Mouse (Mus musculus) limb, embryonic 14.5 days (tissue): ENCODE measurements at regions not wholly inside any gene's neighbourhood (a gene's known extent, or its start where the extent isn't known, plus 50 kb on each side); places are given as distances from the start of the nearest gene placed in this dataset.

Source experiments
- ATAC-seq: fragments of 200-750 bp; cut with Nextera tagmentation; 2 replicates; pipeline ENCODE4 v1.8.0; 2017; ENCODE audit warnings: low read depth, moderate number of reproducible peaks, moderate TSS enrichment; ENCODE audit not compliant: low FRiP score
- DNase-seq: peaks from one replicate; pipeline ENCODE4 v3.0.0-alpha.2; 2015; ENCODE audit warnings: low spot score
- H3K27ac ChIP-seq: fragments of 300-500 bp; sonication (generic); replicated peaks from 2 replicates; pipeline ENCODE4 v1.5.1; 2014; ENCODE audit warnings: low read depth, mild to moderate bottlenecking, low read length, moderate library complexity, mixed read lengths
- H3K27me3 ChIP-seq: fragments of 300-500 bp; sonication (generic); 2 replicates; pipeline ENCODE4 v1.6.1; 2014; ENCODE audit warnings: low read length, mixed read lengths; ENCODE audit not compliant: control insufficient read depth, insufficient read depth
- H3K36me3 ChIP-seq: fragments of 300-500 bp; sonication (generic); 2 replicates; pipeline ENCODE4 v1.6.1; 2014; ENCODE audit warnings: mild to moderate bottlenecking, low read length, moderate library complexity, mixed read lengths; ENCODE audit not compliant: control insufficient read depth, insufficient read depth
- H3K4me1 ChIP-seq: fragments of 300-500 bp; sonication (generic); 2 replicates; pipeline ENCODE4 v1.6.1; 2014; ENCODE audit warnings: antibody characterized with exemption, low read length, mixed read lengths; ENCODE audit not compliant: control insufficient read depth, insufficient read depth
- H3K4me2 ChIP-seq: fragments of 300-500 bp; sonication (generic); replicated peaks from 2 replicates; pipeline ENCODE4 v1.6.1; 2014; ENCODE audit warnings: low read depth, mild to moderate bottlenecking, low read length, moderate library complexity; ENCODE audit not compliant: severe bottlenecking
- H3K4me3 ChIP-seq: fragments of 300-500 bp; sonication (generic); replicated peaks from 2 replicates; pipeline ENCODE4 v1.5.1; 2014; ENCODE audit warnings: low read length
- H3K9ac ChIP-seq: fragments of 300-500 bp; sonication (generic); 2 replicates; pipeline ENCODE4 v1.6.1; 2014; ENCODE audit warnings: mild to moderate bottlenecking, low read depth, low read length, moderate library complexity; ENCODE audit not compliant: severe bottlenecking
- H3K9me3 ChIP-seq: fragments of 300-500 bp; sonication (generic); 2 replicates; pipeline ENCODE4 v1.6.1; 2016; ENCODE audit warnings: low read length; ENCODE audit not compliant: control insufficient read depth
- POLR2A ChIP-seq: fragments of 200-500 bp; IDR thresholded peaks from 2 replicates; pipeline ENCODE4 v1.8.0; 2012; ENCODE audit warnings: inconsistent platforms, mild to moderate bottlenecking, moderate library complexity, borderline replicate concordance; ENCODE audit not compliant: insufficient read depth, insufficient read length; ENCODE audit errors: extremely low read depth
- WGBS: fragments of 180-500 bp; shearing (Covaris S2); extraction: QIAGEN DNeasy Blood & Tissue Kit; methylation state at CpG from one replicate; pipeline ENCODE4 v1.1.7; 2014; 5-methylcytosine and 5-hydroxymethylcytosine counted together

DNA sequence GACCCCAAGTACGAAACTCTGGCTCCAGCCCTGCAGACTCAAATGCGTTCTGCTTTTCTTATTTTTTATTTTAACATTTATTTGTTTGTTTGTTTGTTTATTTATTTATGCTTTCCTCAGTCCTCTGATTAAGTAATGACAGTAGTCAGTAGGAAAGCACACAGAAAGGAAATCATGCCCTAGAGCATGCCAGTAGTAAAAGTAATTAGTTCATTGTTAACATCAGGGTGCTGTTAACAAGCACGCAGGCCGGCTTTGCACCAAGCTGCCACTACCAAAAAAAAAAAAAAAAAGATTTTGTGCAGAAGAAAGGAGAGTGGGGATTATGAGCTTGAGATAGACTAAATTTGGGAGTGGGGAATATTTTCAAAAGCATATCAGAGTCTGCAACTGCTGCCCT is 231.7 kb downstream of the Ttll7 start:
- Histone ChIP-seq H3K27me3 (no peaks in the 10 kb centered on the region), H3K4me1 (peaks cover 9% of the 10 kb centered on the region; the same call in 1 of the 2 replicates), H3K9ac (no peak overlapping the region), H3K9me3 (no peaks in the 10 kb centered on the region), H3K4me2 (no peak overlapping the region), H3K4me3 (no peak overlapping the region), H3K27ac (no peak overlapping the region), H3K36me3 (no peaks in the 10 kb centered on the region)
- 48% methylated on average over 4 of the region's 4 CpGs for WGBS
- DNase-seq, result no peak
- TF ChIP-seq POLR2A, result no peak
- ATAC-seq, result no peak

DNA sequence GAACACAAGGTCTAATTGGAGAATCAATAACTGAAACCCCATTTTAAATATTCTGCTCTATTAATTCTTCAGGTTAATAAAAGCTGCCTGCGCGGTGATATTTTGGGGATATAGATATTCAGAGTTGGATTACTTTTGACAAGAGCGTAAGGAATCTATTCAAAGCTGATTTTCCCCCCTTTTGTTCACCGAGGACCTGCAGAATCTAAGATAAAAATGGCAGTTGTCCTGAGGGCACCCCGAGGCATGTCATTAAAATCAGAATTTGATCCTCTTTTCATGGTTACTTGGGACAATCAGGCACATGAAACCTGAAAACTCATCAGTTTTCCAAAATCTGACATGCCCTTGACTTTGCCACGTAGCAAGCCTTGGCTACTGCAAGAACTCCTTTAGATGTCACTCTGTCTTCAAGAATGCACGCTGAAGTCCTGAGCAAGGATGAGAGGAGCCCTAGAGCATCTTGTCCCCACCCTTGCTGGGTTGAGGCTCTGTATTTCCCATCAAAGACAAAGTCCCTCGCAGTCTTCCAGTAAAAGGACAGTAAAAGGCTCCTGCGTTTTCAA is 232.5 kb downstream of the Ttll7 start:
- H3K4me1 ChIP-seq, result peaks cover 9% of the 10 kb centered on the region; the same call in 1 of the 2 replicates
- H3K9ac ChIP-seq, result no peak overlapping the region
- no peaks in the 10 kb centered on the region for H3K9me3 ChIP-seq
- no peak for TF ChIP-seq POLR2A
- H3K27ac ChIP-seq, result no peak overlapping the region
- DNase-seq (no peak), ATAC-seq (no peak)
- no peaks in the 10 kb centered on the region for H3K36me3 ChIP-seq
- H3K27me3 ChIP-seq, result no peaks in the 10 kb centered on the region
- H3K4me2 ChIP-seq, result no peak overlapping the region
- no peak overlapping the region for H3K4me3 ChIP-seq
- WGBS, result 47% methylated on average over 9 of the region's 9 CpGs

DNA sequence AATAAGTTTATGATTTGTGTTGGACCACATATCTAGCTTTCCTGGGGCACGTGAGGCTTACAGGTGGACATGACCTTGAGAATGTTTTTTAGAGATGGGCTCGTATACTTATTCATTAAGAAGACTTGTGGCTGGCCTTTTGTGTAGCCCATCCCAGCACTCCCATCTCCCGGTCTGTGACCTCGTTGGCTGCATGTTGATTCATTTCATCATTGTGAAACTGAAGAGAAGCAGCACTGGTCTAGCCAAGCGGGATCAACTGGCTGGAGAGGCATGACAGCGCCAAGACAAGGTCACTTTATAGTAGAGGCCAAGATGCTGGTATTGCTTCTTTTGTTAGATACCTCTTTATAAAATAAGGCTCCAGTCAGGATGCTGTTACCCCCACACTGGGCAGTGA is 236.0 kb downstream of the Ttll7 start:
- 84% methylated on average over 6 of the region's 6 CpGs for WGBS
- peaks cover 4% of the 10 kb centered on the region; the same call in 1 of the 2 replicates for H3K4me1 ChIP-seq
- DNase-seq, result no peak

DNA sequence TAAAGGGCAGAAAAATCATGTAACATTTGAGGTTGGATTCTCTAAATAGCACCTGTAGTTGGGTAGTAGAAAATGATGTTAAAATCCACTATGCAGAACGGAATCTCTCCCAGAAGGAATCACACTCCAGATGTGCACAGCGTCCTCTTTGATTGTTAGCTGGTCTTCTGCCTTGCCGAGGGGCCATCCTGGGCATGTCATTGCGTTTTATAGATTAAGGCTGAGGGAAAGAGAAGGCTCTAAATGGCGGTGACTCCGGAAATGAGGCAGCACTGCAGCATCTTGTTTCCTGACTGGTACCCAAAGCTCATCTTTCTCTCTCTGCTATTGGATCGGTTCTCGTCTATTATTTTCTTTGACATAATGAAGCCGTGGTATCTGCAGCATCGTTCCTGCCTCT is 237.5 kb downstream of the Ttll7 start:
- ATAC-seq (no peak), DNase-seq (no peak)
- H3K9ac ChIP-seq, result no peak overlapping the region
- H3K4me3 ChIP-seq, result no peak overlapping the region
- no peaks in the 10 kb centered on the region for H3K27me3 ChIP-seq
- 61% methylated on average over 10 of the region's 10 CpGs for WGBS
- H3K36me3 ChIP-seq, result no peaks in the 10 kb centered on the region
- no peak for TF ChIP-seq POLR2A
- 0 out of 2 replicates have a peak, but pooled peaks cover 4% of the 10 kb centered on the region for H3K4me1 ChIP-seq
- H3K9me3 ChIP-seq, result no peaks in the 10 kb centered on the region
- no peak overlapping the region for H3K4me2 ChIP-seq
- H3K27ac ChIP-seq, result no peak overlapping the region

More for the DNA sequence above, 236.0 kb downstream of the Ttll7 start:
- H3K4me3 ChIP-seq, result no peak overlapping the region
- no peaks in the 10 kb centered on the region for H3K27me3 ChIP-seq
- no peak for TF ChIP-seq POLR2A
- no peak overlapping the region for H3K9ac ChIP-seq
- no peak overlapping the region for H3K27ac ChIP-seq
- no peaks in the 10 kb centered on the region for H3K9me3 ChIP-seq
- H3K36me3 ChIP-seq, result no peaks in the 10 kb centered on the region
- ATAC-seq, result no peak
- H3K4me2 ChIP-seq, result no peak overlapping the region

DNA sequence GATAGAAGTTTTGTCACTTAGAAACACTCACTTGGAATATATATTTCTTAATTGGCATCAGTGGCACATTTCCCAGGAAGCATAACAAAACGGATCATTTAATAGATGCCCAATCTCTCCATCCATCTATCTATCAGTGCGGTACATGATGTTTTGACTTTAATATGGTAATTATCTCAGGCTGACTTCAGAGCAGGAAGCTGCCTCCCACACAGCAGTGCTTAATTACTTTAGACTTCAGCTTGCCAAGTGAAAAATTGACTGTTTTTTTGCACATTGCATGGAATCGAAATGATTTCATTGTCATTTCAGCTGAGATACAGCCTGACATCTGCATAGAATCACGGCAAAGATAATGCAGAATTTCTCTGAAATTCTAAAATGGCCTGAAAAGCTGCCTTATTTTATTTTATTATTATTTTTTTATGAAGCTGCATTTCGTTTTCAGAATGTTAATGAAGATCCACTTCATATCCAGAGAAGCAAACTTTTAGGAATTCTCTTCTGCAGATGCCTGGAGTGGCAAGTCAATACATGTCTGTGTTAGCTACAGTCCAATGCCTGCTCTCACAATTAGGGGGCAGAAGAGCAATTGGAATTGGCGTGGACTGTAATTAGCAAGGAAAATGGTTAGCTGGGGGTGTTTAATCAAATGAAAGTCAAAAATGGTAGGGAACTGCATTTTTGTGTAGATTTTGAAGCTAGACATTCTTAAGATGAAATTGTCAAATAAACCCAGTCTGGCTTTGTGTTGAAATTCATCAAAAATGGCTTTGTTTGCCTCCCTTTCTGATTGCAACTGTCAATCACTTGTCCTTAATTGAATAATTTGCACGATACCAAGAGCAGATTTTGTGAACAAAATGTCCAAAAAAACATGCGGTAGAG is 240.3 kb downstream of the Ttll7 start:
- no peak for TF ChIP-seq POLR2A
- Histone ChIP-seq H3K27me3 (no peaks in the 10 kb centered on the region), H3K4me2 (no peak overlapping the region), H3K4me3 (no peak overlapping the region), H3K9me3 (no peaks in the 10 kb centered on the region), H3K36me3 (no peaks in the 10 kb centered on the region), H3K9ac (no peak overlapping the region), H3K27ac (no peak overlapping the region), H3K4me1 (peaks cover 5% of the 10 kb centered on the region; the same call in 1 of the 2 replicates)
- 28% methylated on average over 8 of the region's 8 CpGs for WGBS
- DNase-seq (no peak), ATAC-seq (no peak)
